Mouse (Mus musculus) colon, adult 2 months (tissue): ENCODE data around the gene Rfwd3. TPM values are rescaled to one million over a fixed set of nuclear protein-coding genes. Genes with fewer than 3 reads are reported as not detected.

ENCODE experiments used
- polyA plus RNA-seq: library from polyadenylated mRNA; depleted of rRNA; stranded (reverse); fragments of >200 nt; gene quantifications from 2 replicates; pipeline ENCODE4 v1.2.3, GENCODE M21; 2012; rRNA removed

Rfwd3 gene
- 9.1 and 9.5 TPM in 2 replicates for polyA plus RNA-seq

GRCm38 (mm10) chr8:111299821-111300568 is at the start of gene Rfwd3:
Gene Rfwd3, minus strand, starts transcription at chr8:111300222.

GRCm38 (mm10) chr8:111337890-111338347 is 37.9 kb upstream of the Rfwd3 start, which contains the start of gene Mlkl:
Gene Mlkl, minus strand, starts transcription at chr8:111338177.

GRCm38 (mm10) chr8:111258631-111259407 is 41.2 kb downstream of the Rfwd3 start, which contains the start of gene Glg1:
Gene Glg1, minus strand, starts transcription at chr8:111259216.

Other genes with a start within 250 kb of the Rfwd3 start
- 83.8 and 109 TPM in 2 replicates for gene Exosc6, start 243.9 kb downstream of the Rfwd3 start, polyA plus RNA-seq
- gene Clec18a, start 207.8 kb downstream of the Rfwd3 start, polyA plus RNA-seq, result not detected in 2 replicates
- gene Pdpr, start 205.6 kb downstream of the Rfwd3 start, polyA plus RNA-seq, result 12.6 and 15.7 TPM in 2 replicates
- gene Glg1, start 41.0 kb downstream of the Rfwd3 start, polyA plus RNA-seq, result 37.8 and 39.2 TPM in 2 replicates
- gene Mlkl, start 38.0 kb upstream of the Rfwd3 start, polyA plus RNA-seq, result 2.6 TPM in 2 replicates
- 138 and 159 TPM in 2 replicates for gene Fa2h, start 93.6 kb upstream of the Rfwd3 start, polyA plus RNA-seq
- gene Wdr59, start 221.9 kb upstream of the Rfwd3 start, polyA plus RNA-seq, result 6.1 and 6.2 TPM in 2 replicates
- 63.1 and 68.8 TPM in 2 replicates for gene Znrf1, start 235.9 kb upstream of the Rfwd3 start, polyA plus RNA-seq